Mouse (Mus musculus): ENCODE data around the gene Sdr42e1.

Gene Sdr42e1

DNA sequence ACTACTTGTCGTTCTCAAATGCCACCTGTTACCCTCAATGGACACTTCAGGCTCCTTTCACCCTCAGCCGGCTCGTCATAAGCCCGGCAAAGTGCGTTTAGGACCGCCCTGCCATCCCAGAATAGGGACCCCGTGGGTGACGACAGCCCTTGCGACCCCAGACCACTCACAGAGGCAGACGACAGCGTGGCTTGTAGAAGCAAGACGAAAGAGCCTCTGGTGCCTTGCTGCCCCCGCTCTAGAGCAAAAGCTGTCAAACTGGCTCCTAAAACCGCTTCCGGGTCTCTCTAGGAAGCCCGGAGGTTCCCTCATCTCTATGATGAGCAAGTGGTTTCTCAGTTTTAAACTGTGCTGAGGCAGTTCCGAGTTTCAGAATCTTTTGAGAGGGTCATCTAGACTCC, at the start of gene Sdr42e1:
Gene Sdr42e1 (minus strand): TSS at position 260 of the 401 bp plus-strand sequence.
- no peak for ATAC-seq (ENCODE audit: insufficient number of reproducible peaks, low FRiP score, low TSS enrichment)

DNA sequence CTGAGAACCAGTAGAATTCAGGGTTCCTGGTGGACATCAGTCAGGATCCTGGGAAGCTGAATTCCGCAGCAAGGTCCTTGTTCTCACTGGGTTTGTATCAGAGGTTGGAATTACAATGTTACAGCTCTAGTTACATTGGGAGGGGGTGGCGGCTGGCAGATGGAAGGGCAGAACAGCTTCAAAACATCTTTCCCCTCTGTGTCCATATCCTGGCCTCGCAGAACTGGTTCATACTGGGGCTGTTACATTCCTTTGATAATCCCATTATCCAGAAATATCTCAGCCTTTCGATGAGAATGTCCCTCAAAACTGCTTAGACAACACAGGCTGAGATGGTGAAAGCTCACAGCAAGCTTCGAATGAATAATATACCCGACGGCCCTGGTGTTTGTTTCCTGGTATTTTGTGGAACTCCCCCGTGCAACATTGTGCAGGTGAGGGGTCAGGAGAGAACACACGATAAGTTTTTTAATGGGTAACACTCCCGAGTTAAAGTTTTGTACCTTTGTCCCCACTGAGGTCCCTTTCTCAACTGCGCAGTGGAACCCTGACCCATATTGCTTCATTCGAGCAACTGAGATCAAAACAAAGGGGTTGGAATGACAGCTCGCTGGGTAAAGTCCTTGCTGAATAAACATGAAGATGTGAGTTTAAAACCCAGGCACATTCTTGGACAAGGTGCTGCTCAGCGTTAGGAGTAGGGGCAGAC, 44.8 kb upstream of the Sdr42e1 start:
- no peak for ATAC-seq (ENCODE audit: insufficient number of reproducible peaks, low FRiP score, low TSS enrichment)

DNA sequence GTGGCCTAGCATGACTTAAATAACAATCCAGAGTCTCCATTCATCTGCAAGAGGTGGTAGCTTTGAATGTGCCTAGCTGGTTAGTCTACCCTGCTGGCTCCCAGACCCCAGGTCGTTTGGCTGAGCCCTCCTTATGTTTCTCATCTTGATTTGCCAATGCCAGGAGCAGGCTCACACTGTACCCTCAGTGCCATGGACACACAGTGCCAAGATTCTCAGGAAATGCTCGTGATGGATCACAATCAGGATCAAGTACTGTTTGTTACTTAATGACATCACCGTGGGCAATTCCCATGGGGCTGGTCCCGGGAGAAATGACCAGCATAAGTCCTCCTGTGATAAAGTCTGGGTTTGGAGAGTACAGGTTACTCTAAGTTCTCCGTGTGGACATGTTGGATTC, 42.4 kb upstream of the Sdr42e1 start:
- no peak for ATAC-seq (ENCODE audit: insufficient number of reproducible peaks, low FRiP score, low TSS enrichment)

DNA sequence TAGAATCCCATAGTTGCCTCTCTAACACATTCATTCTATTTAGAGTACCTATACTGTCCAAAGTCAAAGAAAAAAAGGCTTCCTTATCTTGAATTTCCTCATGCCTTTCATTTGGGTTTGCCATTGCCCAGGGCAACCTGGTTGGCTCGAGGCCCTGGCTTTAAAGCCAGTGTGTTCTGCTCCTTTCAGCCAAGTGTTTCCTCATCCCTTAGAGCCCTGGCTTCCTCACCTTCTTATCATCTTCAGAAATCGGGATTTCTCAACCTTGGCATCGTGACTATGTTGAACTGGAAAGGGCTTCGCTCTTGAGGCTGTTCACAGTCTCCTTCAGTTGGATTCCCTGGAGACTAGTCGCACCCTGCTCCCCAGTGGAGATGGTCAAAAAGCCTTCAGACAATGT, 41.1 kb upstream of the Sdr42e1 start:
- no peak for ATAC-seq (ENCODE audit: insufficient number of reproducible peaks, low FRiP score, low TSS enrichment)

GRCm38 (mm10) chr8:117712226-117712625, 38.7 kb upstream of the Sdr42e1 start:
- ATAC-seq (ENCODE audit: insufficient number of reproducible peaks, low FRiP score, low TSS enrichment): no peak

- ATAC-seq (ENCODE audit: insufficient number of reproducible peaks, low FRiP score, low TSS enrichment): no peak
These were observed 32.7 kb upstream of the Sdr42e1 start for GRCm38 (mm10) chr8:117706141-117706540.

- no peak for ATAC-seq (ENCODE audit: insufficient number of reproducible peaks, low FRiP score, low TSS enrichment)
These were observed 29.2 kb upstream of the Sdr42e1 start for GRCm38 (mm10) chr8:117702701-117703100.

- no peak for ATAC-seq (ENCODE audit: insufficient number of reproducible peaks, low FRiP score, low TSS enrichment)
These were observed 28.4 kb upstream of the Sdr42e1 start, which contains the start of gene Hsd17b2 for GRCm38 (mm10) chr8:117701859-117702258. TSS of gene Hsd17b2 (plus strand) at chr8:117701904.

- ATAC-seq (ENCODE audit: insufficient number of reproducible peaks, low FRiP score, low TSS enrichment): no peak
These were observed 27.8 kb upstream of the Sdr42e1 start for GRCm38 (mm10) chr8:117701246-117701645.

GRCm38 (mm10) chr8:117700699-117701098, 27.2 kb upstream of the Sdr42e1 start:
- ATAC-seq (ENCODE audit: insufficient number of reproducible peaks, low FRiP score, low TSS enrichment): no peak

DNA sequence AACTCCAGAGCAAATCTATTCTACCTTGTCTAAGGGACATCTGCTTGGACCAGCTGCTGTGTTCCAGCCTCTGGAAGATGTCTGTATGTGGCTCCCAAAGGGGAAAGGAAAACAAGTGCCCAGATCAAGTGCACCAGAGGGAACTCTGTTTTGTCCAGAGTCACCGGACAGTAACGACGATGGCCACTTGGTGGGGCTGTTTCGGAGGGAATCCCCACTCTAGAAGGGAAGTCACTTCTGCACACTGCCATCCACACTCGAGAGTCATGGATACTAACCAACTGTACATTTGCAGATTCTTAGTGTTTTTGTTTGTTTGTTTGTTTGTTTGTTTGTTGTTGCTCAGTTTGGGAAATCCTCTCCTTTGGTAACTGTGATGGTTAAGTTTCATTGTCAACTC, 23.8 kb upstream of the Sdr42e1 start:
- no peak for ATAC-seq (ENCODE audit: insufficient number of reproducible peaks, low FRiP score, low TSS enrichment)

GRCm38 (mm10) chr8:117695636-117696035, 22.1 kb upstream of the Sdr42e1 start:
- no peak for ATAC-seq (ENCODE audit: insufficient number of reproducible peaks, low FRiP score, low TSS enrichment)

- no peak for ATAC-seq (ENCODE audit: insufficient number of reproducible peaks, low FRiP score, low TSS enrichment)
These were observed 18.6 kb upstream of the Sdr42e1 start for GRCm38 (mm10) chr8:117692131-117692530.

GRCm38 (mm10) chr8:117687890-117688289, 14.4 kb upstream of the Sdr42e1 start:
- no peak for ATAC-seq (ENCODE audit: insufficient number of reproducible peaks, low FRiP score, low TSS enrichment)

GRCm38 (mm10) chr8:117684504-117684903, 11.0 kb upstream of the Sdr42e1 start:
- no peak for ATAC-seq (ENCODE audit: insufficient number of reproducible peaks, low FRiP score, low TSS enrichment)

DNA sequence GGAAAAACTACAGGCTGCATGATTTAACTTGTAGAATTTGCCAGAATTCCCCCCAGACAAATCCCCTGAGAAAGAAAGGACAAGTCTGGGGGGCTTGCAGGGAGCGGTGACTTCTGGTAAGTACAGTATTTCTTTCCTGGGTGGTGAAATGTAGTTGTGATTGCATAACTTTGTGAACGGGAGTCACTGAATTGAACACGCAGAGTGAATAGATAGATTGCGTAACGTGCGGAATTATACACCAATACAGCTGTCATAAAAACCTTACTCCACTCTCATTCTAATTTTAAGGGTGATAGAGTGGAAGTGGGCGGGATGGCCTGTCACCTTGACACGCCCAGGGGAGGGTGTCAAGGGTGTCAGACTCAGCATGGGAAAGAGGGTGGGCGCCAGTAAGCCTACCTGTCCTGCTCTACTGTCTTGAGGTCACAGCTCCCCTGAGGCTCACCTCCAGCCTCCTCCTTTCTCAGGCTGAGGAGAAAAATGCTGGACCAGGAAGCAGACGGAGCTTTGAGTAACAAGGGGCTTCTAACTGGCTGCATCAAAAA, 10.5 kb upstream of the Sdr42e1 start:
- ATAC-seq (ENCODE audit: insufficient number of reproducible peaks, low FRiP score, low TSS enrichment): no peak

DNA sequence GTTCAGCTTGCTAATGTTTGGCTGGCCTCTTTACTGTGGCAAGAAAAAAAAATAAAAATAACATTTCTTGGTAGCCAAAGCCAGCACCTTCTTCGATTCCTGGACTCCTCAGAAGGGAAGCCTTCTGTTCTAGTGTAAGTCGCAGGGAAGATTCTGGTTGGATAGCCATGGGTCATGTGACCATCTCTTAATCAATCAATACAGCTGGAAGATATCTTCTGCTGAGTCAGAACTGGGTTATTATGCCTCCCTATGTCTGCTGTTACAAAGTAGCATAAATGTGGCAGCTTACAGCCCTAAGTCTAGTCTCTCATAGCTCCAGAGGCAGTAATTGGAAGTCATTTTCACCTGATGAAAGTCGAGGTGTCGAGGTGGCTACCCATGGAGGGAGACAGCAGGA, 5.2 kb upstream of the Sdr42e1 start:
- ATAC-seq (ENCODE audit: insufficient number of reproducible peaks, low FRiP score, low TSS enrichment): no peak

DNA sequence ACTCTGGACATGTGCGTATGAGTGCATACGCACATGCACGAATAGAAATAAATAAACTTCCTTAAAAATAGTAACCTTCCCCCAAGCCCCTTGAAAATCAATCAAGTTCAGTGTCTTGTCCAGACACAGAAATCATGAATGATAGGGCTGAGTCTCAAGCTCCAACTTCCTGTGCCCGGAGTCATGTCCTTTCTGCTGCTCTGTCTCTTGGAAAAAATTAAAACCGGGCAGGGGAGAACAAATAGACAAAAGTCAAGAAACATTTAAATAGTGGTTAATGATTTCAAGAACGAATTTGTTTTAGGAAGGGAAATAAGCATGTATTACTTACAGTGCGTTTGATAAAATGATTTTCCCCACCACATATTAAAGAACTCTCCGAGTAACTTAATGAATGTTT, 3.5 kb upstream of the Sdr42e1 start:
- no peak for ATAC-seq (ENCODE audit: insufficient number of reproducible peaks, low FRiP score, low TSS enrichment)

DNA sequence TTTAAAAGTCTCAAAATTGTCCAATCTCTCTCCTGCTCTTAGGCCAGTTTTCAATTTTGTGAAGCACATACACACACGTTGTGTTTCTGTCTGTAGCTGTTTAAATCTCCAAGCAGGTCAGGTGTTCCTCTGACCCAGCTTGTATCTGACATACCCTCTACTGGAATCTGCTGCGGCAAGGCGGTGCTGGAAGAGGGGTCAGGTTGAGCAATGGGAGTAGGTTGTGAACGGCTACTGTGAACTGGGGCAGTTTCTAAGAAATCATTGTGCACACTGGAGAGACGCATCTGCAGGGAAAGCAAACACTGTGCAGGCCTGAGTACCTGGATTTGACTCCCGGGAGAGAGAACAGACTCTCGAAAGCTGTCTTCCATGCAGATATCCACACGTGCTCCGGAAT, 3.0 kb upstream of the Sdr42e1 start:
- no peak for ATAC-seq (ENCODE audit: insufficient number of reproducible peaks, low FRiP score, low TSS enrichment)

GRCm38 (mm10) chr8:117675171-117675570, 1.7 kb upstream of the Sdr42e1 start:
- no peak for ATAC-seq (ENCODE audit: insufficient number of reproducible peaks, low FRiP score, low TSS enrichment)

DNA sequence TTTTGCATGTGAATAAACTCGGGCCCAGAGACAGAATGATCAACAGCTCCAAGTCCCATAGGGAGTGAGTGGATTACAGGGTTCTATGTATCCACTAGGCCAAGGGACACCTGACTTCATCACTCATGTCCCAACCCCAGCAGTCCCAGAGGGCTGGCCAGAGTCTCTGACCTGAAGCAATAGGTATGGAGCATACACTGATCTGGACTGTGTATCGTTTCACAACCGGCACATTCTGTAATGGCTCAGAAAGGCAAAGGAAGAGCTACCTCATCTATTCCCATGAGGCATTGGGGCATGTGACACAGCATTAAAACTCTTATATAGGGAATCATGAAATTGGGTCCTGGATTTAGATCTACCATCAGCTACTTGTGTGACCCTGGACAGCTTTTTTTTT, 931 bp downstream of the Sdr42e1 start:
- no peak for ATAC-seq (ENCODE audit: insufficient number of reproducible peaks, low FRiP score, low TSS enrichment)

- no peak for ATAC-seq (ENCODE audit: insufficient number of reproducible peaks, low FRiP score, low TSS enrichment)
These were observed 3.0 kb downstream of the Sdr42e1 start for GRCm38 (mm10) chr8:117670461-117670860.
